Comparison of ENCODE assay signal across 13 mouse cellular contexts in the genomic region with DNA sequence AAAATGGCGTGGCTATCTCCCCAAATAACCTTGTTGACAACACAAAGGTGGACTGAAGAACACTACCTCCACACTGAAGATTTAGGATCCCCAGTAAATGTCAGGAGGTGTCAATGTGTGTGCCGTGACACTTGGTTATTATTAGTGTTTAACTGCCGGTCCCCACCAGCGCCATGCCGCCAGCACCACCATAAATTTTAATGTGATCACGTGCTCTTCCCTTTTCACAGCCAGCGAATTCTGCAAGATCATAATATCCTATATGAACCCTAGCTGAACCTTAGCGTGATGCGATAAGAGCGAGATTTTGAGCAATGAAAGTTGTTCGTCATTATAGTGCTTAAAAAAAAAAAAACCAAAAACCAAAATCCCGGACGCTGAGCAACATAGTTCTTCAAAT.
DNase-seq lines count a peak whose midpoint lies in the region; ATAC-seq lines count a peak whose summit lies in the region.
"Had no signal": no experiment of that assay in that cellular context is flagged by ENCODE, and none has a peak within 500 bp of the region (broad histone marks: within the 10 kb centered on the region; RNA-seq: fewer than 3 reads in every experiment).

No protein-coding gene starts in this region.

- H3K9me3 ChIP-seq in heart, embryonic 10.5 days, result no peaks in the 10 kb centered on the region
- no peaks in the 10 kb centered on the region for H3K9me3 ChIP-seq in lung, embryonic 15.5 days
- H3K9me3 ChIP-seq in limb, embryonic 13.5 days, result no peaks in the 10 kb centered on the region
- no peaks in the 10 kb centered on the region for H3K9me3 ChIP-seq in neural tube, embryonic 15.5 days (replicated peaks)
- H3K9me3 ChIP-seq: megakaryocyte, embryonic 14.5 days had no signal

- no peak for ATAC-seq in lung, embryonic 15.5 days (ENCODE audit: borderline replicate concordance, extremely low read depth, low FRiP score, low TSS enrichment)
- ATAC-seq in limb, embryonic 13.5 days (ENCODE audit: low FRiP score, low read depth), result no peak
- peak; percentile 29; the same call in 1 of the 2 replicates for ATAC-seq in neural tube, embryonic 15.5 days (ENCODE audit: low FRiP score)
- no peak for ATAC-seq in monocyte, adult 5-6 weeks (replicated peaks; ENCODE audit: insufficient number of reproducible peaks, low FRiP score, low TSS enrichment, poor library complexity, severe bottlenecking)

- H3K9ac ChIP-seq in lung, embryonic 15.5 days, result no peak overlapping the region
- H3K9ac ChIP-seq in limb, embryonic 13.5 days, result 0 out of 2 replicates have a peak overlapping the region, but pooled peaks have one; percentile 2
- no peak overlapping the region; the same call in 1 of the 2 replicates for H3K9ac ChIP-seq in neural tube, embryonic 15.5 days (replicated peaks)

- WGBS in heart, embryonic 10.5 days, result 63% methylated on average over 13 of the region's 13 CpGs
- WGBS in lung, embryonic 15.5 days, result 38% methylated on average over 13 of the region's 13 CpGs
- WGBS in limb, embryonic 13.5 days, result 10% methylated on average over 13 of the region's 13 CpGs
- WGBS in neural tube, embryonic 15.5 days, result 9% methylated on average over 13 of the region's 13 CpGs

- no peaks in the 10 kb centered on the region for H3K27me3 ChIP-seq in heart, embryonic 10.5 days (ENCODE audit: insufficient read depth, poor library complexity, severe bottlenecking)
- H3K27me3 ChIP-seq in lung, embryonic 15.5 days, result no peaks in the 10 kb centered on the region
- no peaks in the 10 kb centered on the region for H3K27me3 ChIP-seq in limb, embryonic 13.5 days
- H3K27me3 ChIP-seq in neural tube, embryonic 15.5 days (replicated peaks), result no peaks in the 10 kb centered on the region

- H3K4me3 ChIP-seq in heart, embryonic 10.5 days, result no peak overlapping the region
- H3K4me3 ChIP-seq in lung, embryonic 15.5 days, result no peak overlapping the region
- H3K4me3 ChIP-seq in limb, embryonic 13.5 days, result peak overlapping the region; percentile 1
- peak overlapping the region; percentile 8 for H3K4me3 ChIP-seq in neural tube, embryonic 15.5 days (replicated peaks)
- H3K4me3 ChIP-seq: megakaryocyte, embryonic 14.5 days had no signal

- H3K4me1 ChIP-seq in heart, embryonic 10.5 days, result peaks cover 28% of the 10 kb centered on the region
- peaks cover 28% of the 10 kb centered on the region for H3K4me1 ChIP-seq in lung, embryonic 15.5 days
- peaks cover 27% of the 10 kb centered on the region for H3K4me1 ChIP-seq in limb, embryonic 13.5 days
- H3K4me1 ChIP-seq in neural tube, embryonic 15.5 days, result peaks cover 32% of the 10 kb centered on the region

- H3K4me2 ChIP-seq in lung, embryonic 15.5 days, result peak overlapping the region; percentile 45
- peak overlapping the region; percentile 58 for H3K4me2 ChIP-seq in limb, embryonic 13.5 days (replicated peaks)
- peak overlapping the region; percentile 54 for H3K4me2 ChIP-seq in neural tube, embryonic 15.5 days

- H3K36me3 ChIP-seq in heart, embryonic 10.5 days, result no peaks in the 10 kb centered on the region
- no peaks in the 10 kb centered on the region for H3K36me3 ChIP-seq in lung, embryonic 15.5 days
- no peaks in the 10 kb centered on the region for H3K36me3 ChIP-seq in limb, embryonic 13.5 days
- no peaks in the 10 kb centered on the region for H3K36me3 ChIP-seq in neural tube, embryonic 15.5 days

- H3K27ac ChIP-seq in heart, embryonic 10.5 days, result peak overlapping the region; percentile 89; the same call in 1 of the 2 replicates
- no peak overlapping the region for H3K27ac ChIP-seq in lung, embryonic 15.5 days
- no peak overlapping the region for H3K27ac ChIP-seq in limb, embryonic 13.5 days
- H3K27ac ChIP-seq in neural tube, embryonic 15.5 days (replicated peaks), result peak overlapping the region; percentile 80

- intact Hi-C loops in heart, postnatal 25 days (cut with DNase I), result loop anchor here (1.0 to 10.0 kb wide), 2 partner anchors 78 to 284 kb away; no protein-coding TSS in a partner anchor

- no peak for DNase-seq in heart, embryonic 10.5 days (ENCODE audit: low spot score)
- no peak for DNase-seq in heart, postnatal 25 days (ENCODE audit: low spot score)
- DNase-seq in lung, postnatal 4 days, result no peak
- DNase-seq in ovary, postnatal 36 days (ENCODE audit: low spot score), result no peak
- DNase-seq: adrenal gland, postnatal 36 days; B cell, adult 2 months; cerebellum, adult 2 months; kidney, postnatal 10 days had no signal

Comparison
In these comparisons a context has a peak if more than half of its experiments do, and no peak if none do; other contexts are left out.
1. H3K27ac ChIP-seq: peak in heart, embryonic 10.5 days (single experiment) and neural tube, embryonic 15.5 days (single experiment); none in lung, embryonic 15.5 days (single experiment) and limb, embryonic 13.5 days (single experiment).
2. H3K4me3 ChIP-seq: peak in limb, embryonic 13.5 days (single experiment) and neural tube, embryonic 15.5 days (single experiment); none in heart, embryonic 10.5 days (single experiment) and lung, embryonic 15.5 days (single experiment).
3. Peak in every context shown above with its lines, with median percentiles within 50 percentile points of each other: H3K4me2 ChIP-seq.